Mouse (Mus musculus) midbrain, postnatal 0 days (tissue): ENCODE results near the gene Ppih. TPM values are rescaled to one million over a fixed set of nuclear protein-coding genes. Genes with fewer than 3 reads are reported as not detected.

Experiments
- ATAC-seq: fragments of 200-750 bp; cut with Nextera tagmentation; 2 replicates; pipeline ENCODE4 v1.8.0; 2017; ENCODE audit warnings: moderate number of reproducible peaks, mild to moderate bottlenecking, moderate TSS enrichment, moderate library complexity; ENCODE audit not compliant: low FRiP score
- DNase-seq: peaks from one replicate; pipeline ENCODE4 v3.0.0-alpha.2; 2015; ENCODE audit warnings: low spot score
- H3K27ac ChIP-seq: fragments of 300-500 bp; sonication (generic); 2 replicates; pipeline ENCODE4 v1.5.1; 2014; ENCODE audit warnings: low read depth, mild to moderate bottlenecking, low read length, mixed read lengths
- H3K27me3 ChIP-seq: fragments of 300-500 bp; sonication (generic); 2 replicates; pipeline ENCODE4 v1.6.1; 2014; ENCODE audit warnings: low read length, control low read depth, mixed read lengths; ENCODE audit not compliant: insufficient read depth
- H3K36me3 ChIP-seq: fragments of 300-500 bp; sonication (generic); 2 replicates; pipeline ENCODE4 v1.6.1; 2014; ENCODE audit warnings: low read length, control low read depth, mixed read lengths; ENCODE audit not compliant: insufficient read depth
- H3K4me1 ChIP-seq: fragments of 300-500 bp; sonication (generic); 2 replicates; pipeline ENCODE4 v1.6.1; 2014; ENCODE audit warnings: mild to moderate bottlenecking, control low read depth, antibody characterized with exemption, low read length, mixed read lengths; ENCODE audit not compliant: insufficient read depth
- H3K4me2 ChIP-seq: fragments of 300-500 bp; sonication (generic); 2 replicates; pipeline ENCODE4 v1.6.1; 2014; ENCODE audit warnings: low read depth, mild to moderate bottlenecking, low read length, mixed read lengths; ENCODE audit not compliant: poor library complexity, severe bottlenecking
- H3K4me3 ChIP-seq: fragments of 300-500 bp; sonication (generic); 2 replicates; pipeline ENCODE4 v1.5.1; 2014; ENCODE audit warnings: low read depth, mild to moderate bottlenecking, low read length, moderate library complexity
- H3K9ac ChIP-seq: fragments of 300-500 bp; sonication (generic); replicated peaks from 2 replicates; pipeline ENCODE4 v1.6.1; 2014; ENCODE audit warnings: mild to moderate bottlenecking, low read length, moderate library complexity, mixed read lengths; ENCODE audit not compliant: poor library complexity, severe bottlenecking
- H3K9me3 ChIP-seq: fragments of 300-500 bp; sonication (generic); 2 replicates; pipeline ENCODE4 v1.6.1; 2016; ENCODE audit warnings: low read length, control low read depth
- CTCF ChIP-seq: IDR thresholded peaks from 2 replicates; pipeline ENCODE4 v1.5.1; 2016; ENCODE audit warnings: antibody characterized with exemption, mild to moderate bottlenecking
- WGBS: fragments of 180-500 bp; shearing (Covaris S2); extraction: QIAGEN DNeasy Blood & Tissue Kit; methylation state at CpG from one replicate; pipeline ENCODE4 v1.1.7; 2014; 5-methylcytosine and 5-hydroxymethylcytosine counted together
- polyA plus RNA-seq: library from polyadenylated mRNA; unstranded; fragments of >200 nt; fragmentation: Nextera tagmentation; extraction: Ambion mirVana; gene quantifications from 2 replicates; pipeline ENCODE4 v1.2.1, GENCODE M21; 2015
- total RNA-seq: library from RNA; depleted of rRNA; stranded (reverse); fragments of >200 nt; gene quantifications from 2 replicates; pipeline ENCODE4 v1.2.3, GENCODE M21; 2014

Ppih gene
- total and polyA plus RNA-seq, 2 experiments from 2014 or later, result 30.3 to 42.7 TPM

DNA sequence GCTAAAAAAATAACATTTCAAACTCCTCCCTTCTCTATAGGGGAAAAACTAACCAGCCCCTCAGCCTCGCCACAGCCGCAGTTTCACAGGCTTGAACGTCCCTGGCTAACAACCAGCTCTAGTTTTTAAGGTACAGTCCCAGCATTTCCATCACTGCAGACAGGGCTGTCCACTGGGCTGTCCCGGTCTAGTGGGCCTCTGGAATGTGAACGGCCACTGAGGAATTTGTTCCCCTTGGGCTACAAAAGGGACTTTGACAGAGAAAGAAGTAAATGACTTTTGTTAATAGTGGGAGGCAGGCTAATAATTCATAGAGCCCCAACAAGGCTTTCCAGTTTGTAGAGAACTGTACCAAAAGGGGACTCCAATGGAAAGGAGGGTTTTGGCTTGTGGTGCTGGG lies 14.9 kb downstream of the Ppih start:
- Histone ChIP-seq H3K36me3 (peaks cover 12% of the 10 kb centered on the region), H3K9ac (no peak overlapping the region), H3K27ac (no peak overlapping the region), H3K4me1 (no peaks in the 10 kb centered on the region), H3K9me3 (no peaks in the 10 kb centered on the region), H3K27me3 (no peaks in the 10 kb centered on the region), H3K4me2 (no peak overlapping the region), H3K4me3 (no peak overlapping the region)
- no peak for DNase-seq
- no peak for TF ChIP-seq CTCF
- 61% methylated on average over 5 of the region's 5 CpGs for WGBS
- ATAC-seq, result no peak

GRCm38 (mm10) chr4:119303291-119303690 lies 17.1 kb downstream of the Ppih start:
- Histone ChIP-seq H3K9ac (no peak overlapping the region), H3K27me3 (no peaks in the 10 kb centered on the region), H3K4me1 (no peaks in the 10 kb centered on the region), H3K4me3 (no peak overlapping the region), H3K4me2 (no peak overlapping the region), H3K9me3 (no peaks in the 10 kb centered on the region), H3K36me3 (peaks cover 4% of the 10 kb centered on the region), H3K27ac (no peak overlapping the region)
- DNase-seq, result no peak
- 91% methylated on average over 8 of the region's 8 CpGs for WGBS
- no peak for TF ChIP-seq CTCF
- ATAC-seq, result no peak

DNA sequence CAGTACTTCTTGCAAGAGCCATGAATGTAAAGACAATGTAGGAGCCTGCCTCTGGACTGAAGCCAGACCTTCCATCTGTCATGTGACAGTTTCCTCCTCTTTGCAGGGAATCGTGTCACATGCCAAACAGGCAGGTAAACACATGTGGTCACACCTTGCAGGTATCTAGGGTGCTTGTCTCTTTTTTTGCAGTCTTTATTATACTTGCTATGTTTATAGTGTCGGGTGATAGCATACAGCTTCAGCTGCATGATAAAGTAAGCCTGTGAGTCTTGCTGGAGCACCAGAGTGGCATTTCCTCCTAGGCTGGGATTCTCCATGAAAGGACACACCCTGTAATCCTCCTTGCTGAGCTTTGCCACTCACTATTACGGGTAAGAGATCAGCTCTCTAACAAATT lies 18.6 kb downstream of the Ppih start:
- no peak for TF ChIP-seq CTCF
- WGBS, result 90% methylated on average over 3 of the region's 3 CpGs
- H3K4me1 ChIP-seq, result no peaks in the 10 kb centered on the region
- H3K9me3 ChIP-seq, result no peaks in the 10 kb centered on the region
- H3K27me3 ChIP-seq, result no peaks in the 10 kb centered on the region
- no peak overlapping the region for H3K4me2 ChIP-seq
- H3K9ac ChIP-seq, result no peak overlapping the region
- H3K4me3 ChIP-seq, result no peak overlapping the region
- H3K36me3 ChIP-seq, result no peaks in the 10 kb centered on the region; the same call in 1 of the 2 replicates
- H3K27ac ChIP-seq, result no peak overlapping the region
- no peak for ATAC-seq
- DNase-seq, result no peak

GRCm38 (mm10) chr4:119300761-119301160 lies 19.6 kb downstream of the Ppih start:
- WGBS, result 93% methylated on average over 3 of the region's 3 CpGs
- no peaks in the 10 kb centered on the region for H3K36me3 ChIP-seq
- H3K9ac ChIP-seq, result no peak overlapping the region
- no peak overlapping the region for H3K4me2 ChIP-seq
- no peaks in the 10 kb centered on the region for H3K4me1 ChIP-seq
- H3K27ac ChIP-seq, result no peak overlapping the region
- DNase-seq (no peak), ATAC-seq (no peak)
- H3K9me3 ChIP-seq, result no peaks in the 10 kb centered on the region
- no peak overlapping the region for H3K4me3 ChIP-seq
- no peaks in the 10 kb centered on the region for H3K27me3 ChIP-seq
- no peak for TF ChIP-seq CTCF

GRCm38 (mm10) chr4:119297361-119297760 lies 23.0 kb downstream of the Ppih start:
- H3K9me3 ChIP-seq, result no peaks in the 10 kb centered on the region
- DNase-seq (no peak), ATAC-seq (no peak)
- H3K4me2 ChIP-seq, result no peak overlapping the region
- no peaks in the 10 kb centered on the region for H3K4me1 ChIP-seq
- no peaks in the 10 kb centered on the region for H3K27me3 ChIP-seq
- H3K27ac ChIP-seq, result no peak overlapping the region
- no peak for TF ChIP-seq CTCF
- WGBS, result 90% methylated on average over 2 of the region's 2 CpGs
- no peak overlapping the region for H3K9ac ChIP-seq
- H3K4me3 ChIP-seq, result no peak overlapping the region
- H3K36me3 ChIP-seq, result no peaks in the 10 kb centered on the region

DNA sequence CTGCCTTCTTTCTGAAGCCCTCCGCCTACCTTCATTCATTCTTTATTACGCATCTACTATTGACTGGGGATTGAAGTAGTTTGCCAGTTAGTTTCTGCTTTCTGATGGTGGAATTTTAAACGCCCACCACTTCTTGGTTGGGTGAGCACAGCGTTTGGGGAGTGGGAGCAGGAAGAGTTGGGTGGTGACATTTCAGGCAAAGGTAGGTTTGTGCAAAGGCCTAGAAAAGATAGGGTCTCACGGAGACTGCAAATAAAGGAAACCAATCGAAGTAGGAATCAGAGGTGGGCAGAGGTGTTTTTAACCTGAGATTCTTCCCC lies 25.3 kb downstream of the Ppih start:
- 4% methylated on average over 6 of the region's 6 CpGs for WGBS
- Histone ChIP-seq H3K9ac (peak overlapping the region; percentile 86), H3K27me3 (no peaks in the 10 kb centered on the region), H3K4me3 (peak overlapping the region; percentile 92), H3K9me3 (no peaks in the 10 kb centered on the region), H3K36me3 (no peaks in the 10 kb centered on the region), H3K4me2 (peak overlapping the region; percentile 60), H3K27ac (peak overlapping the region; percentile 93), H3K4me1 (no peaks in the 10 kb centered on the region; the same call in 1 of the 2 replicates)
- no peak for TF ChIP-seq CTCF
- DNase-seq, result no peak
- ATAC-seq, result no peak
